8 mouse cellular contexts compared by ENCODE assay signal in the genomic region with DNA sequence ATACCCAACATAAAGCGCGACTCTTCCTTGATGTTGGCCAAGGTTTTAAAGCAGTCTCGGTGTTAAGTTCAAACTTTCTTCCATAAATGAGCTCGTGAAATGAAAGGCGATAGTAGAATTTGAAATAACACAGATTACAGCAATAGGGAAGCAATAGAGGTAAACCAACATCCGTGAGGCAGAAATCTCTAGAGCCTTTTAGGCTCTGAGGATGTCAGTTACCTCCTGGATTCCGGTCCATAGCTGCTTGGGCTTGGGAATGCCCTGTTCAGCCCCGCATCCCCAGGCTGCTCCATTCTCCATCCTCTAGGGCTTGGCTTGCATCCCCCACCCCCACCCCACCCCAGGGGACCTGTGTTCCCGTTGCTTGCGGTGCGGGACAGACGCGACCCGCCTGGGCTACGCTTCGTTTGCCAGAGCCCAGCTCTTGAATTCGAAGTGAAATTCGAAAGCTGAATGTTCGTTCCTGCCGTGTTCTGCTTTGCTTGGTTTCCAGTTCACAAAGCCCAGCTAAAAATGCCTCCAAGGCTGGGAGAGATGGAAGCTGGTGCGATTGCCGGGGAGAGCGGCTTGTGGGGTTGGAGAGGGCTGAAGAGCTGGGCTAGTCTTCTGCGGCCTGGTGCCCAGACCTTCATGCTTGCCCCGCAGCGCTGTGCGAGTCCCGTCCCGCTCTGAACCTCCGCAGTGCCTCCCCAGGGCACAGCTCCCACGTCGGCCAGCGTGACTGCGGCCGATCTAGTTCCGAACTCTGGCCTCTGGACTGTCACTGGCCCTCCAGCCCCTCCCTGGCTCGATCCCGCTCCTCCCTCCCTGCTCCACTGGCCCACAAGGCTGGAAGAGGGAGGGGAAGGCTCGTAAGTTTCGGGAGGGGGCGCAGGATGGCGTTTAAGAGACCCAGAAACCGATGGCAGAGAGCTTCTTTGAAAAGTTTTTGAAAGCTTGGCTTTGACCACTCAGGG. TPM values are rescaled to one million over a fixed set of nuclear protein-coding genes. Genes with fewer than 3 reads are reported as not detected.
DNase-seq lines count a peak whose midpoint lies in the region; ATAC-seq lines count a peak whose summit lies in the region.
"Had no signal": no experiment of that assay in that cellular context is flagged by ENCODE, and none has a peak within 500 bp of the region (broad histone marks: within the 10 kb centered on the region; RNA-seq: fewer than 3 reads in every experiment).

No protein-coding gene starts in this region.

- H3K9ac ChIP-seq in lung, embryonic 16.5 days (ENCODE audit: low read length): no peak overlapping the region
- H3K9ac ChIP-seq in embryonic facial prominence, embryonic 12.5 days: no peak overlapping the region
- no peak overlapping the region for H3K9ac ChIP-seq in hindbrain, embryonic 16.5 days (ENCODE audit: low read depth, low read length)

- ATAC-seq in lung, embryonic 16.5 days (ENCODE audit: low read depth): peak; percentile 49
- peak; percentile 62 for ATAC-seq in embryonic facial prominence, embryonic 12.5 days (ENCODE audit: insufficient number of reproducible peaks, insufficient read depth, low FRiP score, low TSS enrichment)
- ATAC-seq in hindbrain, embryonic 16.5 days: peak; percentile 62; the same call in 1 of the 2 replicates

- no peak for DNase-seq in lung, postnatal 14 days
- DNase-seq in retina, embryonic 14.5 days (ENCODE audit: low spot score): peak; percentile 58
- DNase-seq in layer of hippocampus, adult 18-20 months (ENCODE audit: low spot score in 2 of 2): no peak
- no peak for DNase-seq in thymus, postnatal 0 days (ENCODE audit: low spot score)
- DNase-seq: heart, adult 18-20 months had no signal

- WGBS in lung, embryonic 16.5 days: under 1% methylated on average over 43 of the region's 43 CpGs
- WGBS in embryonic facial prominence, embryonic 12.5 days: under 1% methylated on average over 43 of the region's 43 CpGs
- WGBS in hindbrain, embryonic 16.5 days: under 1% methylated on average over 43 of the region's 43 CpGs

- no peaks in the 10 kb centered on the region for H3K36me3 ChIP-seq in lung, embryonic 16.5 days (ENCODE audit: control insufficient read depth, insufficient read depth, low read length)
- no peaks in the 10 kb centered on the region for H3K36me3 ChIP-seq in embryonic facial prominence, embryonic 12.5 days
- H3K36me3 ChIP-seq in hindbrain, embryonic 16.5 days (ENCODE audit: control insufficient read depth, insufficient read depth, low read length): no peaks in the 10 kb centered on the region

- H3K4me3 ChIP-seq in lung, embryonic 16.5 days (ENCODE audit: low read length): no peak overlapping the region
- H3K4me3 ChIP-seq in embryonic facial prominence, embryonic 12.5 days: peak overlapping the region; percentile 19
- H3K4me3 ChIP-seq in hindbrain, embryonic 16.5 days (ENCODE audit: low read length): no peak overlapping the region

- 0 out of 2 replicates have a peak, but pooled peaks cover 7% of the 10 kb centered on the region for H3K4me1 ChIP-seq in lung, embryonic 16.5 days (replicated peaks; ENCODE audit: control insufficient read depth, insufficient read depth, low read length)
- 0 out of 2 replicates have a peak, but pooled peaks cover 14% of the 10 kb centered on the region for H3K4me1 ChIP-seq in embryonic facial prominence, embryonic 12.5 days
- peaks cover 7% of the 10 kb centered on the region for H3K4me1 ChIP-seq in hindbrain, embryonic 16.5 days (ENCODE audit: control insufficient read depth, insufficient read depth, low read depth, low read length)

- H3K9me3 ChIP-seq in lung, embryonic 16.5 days (ENCODE audit: control insufficient read depth, low read length): no peaks in the 10 kb centered on the region
- no peaks in the 10 kb centered on the region for H3K9me3 ChIP-seq in embryonic facial prominence, embryonic 12.5 days
- no peaks in the 10 kb centered on the region for H3K9me3 ChIP-seq in hindbrain, embryonic 16.5 days (ENCODE audit: control insufficient read depth, low read length)

- H3K4me2 ChIP-seq in lung, embryonic 16.5 days (ENCODE audit: low read depth, low read length): no peak overlapping the region
- H3K4me2 ChIP-seq in embryonic facial prominence, embryonic 12.5 days (replicated peaks): peak overlapping the region; percentile 33
- H3K4me2 ChIP-seq in hindbrain, embryonic 16.5 days (ENCODE audit: low read length): no peak overlapping the region

- H3K27me3 ChIP-seq in lung, embryonic 16.5 days (ENCODE audit: control insufficient read depth, insufficient read depth, low read depth, low read length): peaks cover 82% of the 10 kb centered on the region
- H3K27me3 ChIP-seq in embryonic facial prominence, embryonic 12.5 days: peaks cover 76% of the 10 kb centered on the region
- H3K27me3 ChIP-seq in hindbrain, embryonic 16.5 days (replicated peaks; ENCODE audit: control insufficient read depth, insufficient read depth, low read length): peaks cover 59% of the 10 kb centered on the region

- H3K27ac ChIP-seq in lung, embryonic 16.5 days (ENCODE audit: low read length): no peak overlapping the region
- H3K27ac ChIP-seq in embryonic facial prominence, embryonic 12.5 days: no peak overlapping the region; the same call in 1 of the 2 replicates
- no peak overlapping the region for H3K27ac ChIP-seq in hindbrain, embryonic 16.5 days (ENCODE audit: low read depth, low read length)

RNA-seq across cellular contexts. Expression of a gene that starts 5.5 kb away (rescaled TPM):
- polyA plus RNA-seq in lung, embryonic 16.5 days (2015; fragmentation: Nextera tagmentation; extraction: Ambion mirVana): not detected in 2 replicates
- polyA plus RNA-seq in embryonic facial prominence, embryonic 12.5 days (2016; fragmentation: Nextera tagmentation; extraction: Ambion mirVana): 6.8 and 7.0 TPM in 2 replicates
- polyA plus RNA-seq in hindbrain, embryonic 16.5 days (2015; fragmentation: Nextera tagmentation; extraction: Ambion mirVana): 0.47 TPM in 1 of 2 replicates, not detected in the other
- total RNA-seq in layer of hippocampus, adult 18-20 months (2021): under 1 TPM in 1 of 2 experiments, not detected in 1; 0.13 TPM
- 0.18 and 0.28 TPM in 2 replicates for polyA plus RNA-seq in thymus, postnatal 0 days (2015; fragmentation: Nextera tagmentation; extraction: Ambion mirVana)
- total RNA-seq: heart, adult 18-20 months had no signal
